ENCODE assay signal across 32 mouse cellular contexts in genomic region chr16:84983428-84983827, GRCm38 (mm10).
DNase-seq lines count a peak whose midpoint lies in the region; ATAC-seq and TF ChIP-seq lines count a peak whose summit lies in the region.
"Had no signal": no experiment of that assay in that cellular context is flagged by ENCODE, and none has a peak within 500 bp of the region (broad histone marks: within the 10 kb centered on the region; RNA-seq: fewer than 3 reads in every experiment).

No protein-coding gene starts in this region.

- H3K36me3 ChIP-seq in forebrain, postnatal 0 days (ENCODE audit: insufficient read depth), result 0 out of 2 replicates have a peak, but pooled peaks cover 3% of the 10 kb centered on the region
- 0 out of 2 replicates have a peak, but pooled peaks cover 4% of the 10 kb centered on the region for H3K36me3 ChIP-seq in forebrain, embryonic 12.5 days (replicated peaks)
- H3K36me3 ChIP-seq in stomach, postnatal 0 days (ENCODE audit: control insufficient read depth, insufficient read depth, low read length), result no peaks in the 10 kb centered on the region
- H3K36me3 ChIP-seq: intestine, embryonic 15.5 days had no signal

- 63% methylated on average over 3 of the region's 3 CpGs for WGBS in forebrain, postnatal 0 days
- WGBS in forebrain, embryonic 12.5 days, result 89% methylated on average over 3 of the region's 3 CpGs
- WGBS in stomach, postnatal 0 days, result 54% methylated on average over 3 of the region's 3 CpGs

- no peak for DNase-seq in cerebellum, postnatal 25 days
- DNase-seq in forebrain, postnatal 0 days, result no peak
- DNase-seq in layer of hippocampus, adult 2 months (ENCODE audit: low spot score in 2 of 2), result no peak
- no peak for DNase-seq in layer of hippocampus, adult 11-12 months (ENCODE audit: low spot score)
- DNase-seq in brain, adult 2 months (ENCODE audit: low read depth, low spot score), result peak; percentile 82
- no peak for DNase-seq in stomach, postnatal 0 days (ENCODE audit: low spot score)
- DNase-seq: adrenal gland, postnatal 25 days; cerebellum, adult 8-10 months; cerebellum, postnatal 36 days; embryo, embryonic 11 days; gastrocnemius, adult 2 months; gastrocnemius, postnatal 36 days; heart, adult 2 months; heart, postnatal 14 days; kidney, adult 8-10 months; kidney, postnatal 10 days; lung, adult 18-20 months; lung, postnatal 10 days; midbrain, embryonic 14.5 days; right cerebral cortex, postnatal 25 days; spleen, adult 18-20 months; thymus, adult 18-20 months; thymus, postnatal 25 days had no signal

- no peaks in the 10 kb centered on the region for H3K9me3 ChIP-seq in forebrain, postnatal 0 days (ENCODE audit: low read length)
- no peaks in the 10 kb centered on the region for H3K9me3 ChIP-seq in forebrain, embryonic 12.5 days
- H3K9me3 ChIP-seq in stomach, postnatal 0 days (ENCODE audit: control insufficient read depth, low read length), result no peaks in the 10 kb centered on the region
- H3K9me3 ChIP-seq: embryonic facial prominence, embryonic 13.5 days; intestine, embryonic 15.5 days; limb, embryonic 13.5 days; liver, embryonic 12.5 days had no signal

- no peak overlapping the region for H3K4me3 ChIP-seq in forebrain, postnatal 0 days (ENCODE audit: low read depth, low read length)
- no peak overlapping the region for H3K4me3 ChIP-seq in forebrain, embryonic 12.5 days (replicated peaks)
- no peak overlapping the region for H3K4me3 ChIP-seq in layer of hippocampus, adult 2 months
- no peak overlapping the region for H3K4me3 ChIP-seq in stomach, postnatal 0 days (ENCODE audit: low read depth, low read length)
- H3K4me3 ChIP-seq: embryonic facial prominence, embryonic 13.5 days; erythroblast, embryonic 14.5 days; gastrocnemius, adult 2 months; heart, adult 2 months; intestine, embryonic 15.5 days; limb, embryonic 13.5 days; liver, embryonic 12.5 days had no signal

- H3K4me1 ChIP-seq in forebrain, postnatal 0 days (ENCODE audit: insufficient read depth), result no peaks in the 10 kb centered on the region; the same call in 1 of the 2 replicates
- 0 out of 2 replicates have a peak, but pooled peaks cover 12% of the 10 kb centered on the region for H3K4me1 ChIP-seq in forebrain, embryonic 12.5 days
- no peaks in the 10 kb centered on the region for H3K4me1 ChIP-seq in stomach, postnatal 0 days (replicated peaks; ENCODE audit: control insufficient read depth, insufficient read depth)
- H3K4me1 ChIP-seq: intestine, embryonic 15.5 days; liver, embryonic 12.5 days had no signal

- no peak overlapping the region for H3K4me2 ChIP-seq in forebrain, postnatal 0 days (ENCODE audit: low read depth)
- no peak overlapping the region for H3K4me2 ChIP-seq in forebrain, embryonic 12.5 days
- H3K4me2 ChIP-seq in stomach, postnatal 0 days (replicated peaks; ENCODE audit: low read depth), result no peak overlapping the region
- H3K4me2 ChIP-seq: embryonic facial prominence, embryonic 13.5 days; intestine, embryonic 15.5 days; limb, embryonic 13.5 days; liver, embryonic 12.5 days had no signal

- peak; percentile 50; the same call in 1 of the 2 replicates for ATAC-seq in cerebellum, adult (ENCODE audit: insufficient number of reproducible peaks, low FRiP score, low TSS enrichment)
- ATAC-seq in forebrain, postnatal 0 days, result peak; percentile 23; the same call in 1 of the 2 replicates
- no peak for ATAC-seq in forebrain, embryonic 12.5 days (ENCODE audit: low FRiP score)
- no peak for ATAC-seq in stomach, postnatal 0 days (ENCODE audit: low FRiP score, low TSS enrichment)
- ATAC-seq: hindbrain, embryonic 16.5 days; intestine, embryonic 15.5 days; liver, embryonic 12.5 days had no signal

- no peak overlapping the region for H3K9ac ChIP-seq in forebrain, postnatal 0 days
- no peak overlapping the region for H3K9ac ChIP-seq in forebrain, embryonic 12.5 days
- H3K9ac ChIP-seq in stomach, postnatal 0 days (ENCODE audit: low read length), result no peak overlapping the region
- H3K9ac ChIP-seq: embryonic facial prominence, embryonic 13.5 days; intestine, embryonic 15.5 days; limb, embryonic 13.5 days; liver, embryonic 12.5 days had no signal

- no peak for TF ChIP-seq EP300 in stomach, postnatal 0 days (optimal IDR thresholded peaks at IDR 0.05)

- no peak for TF ChIP-seq CTCF in forebrain, postnatal 0 days (IDR thresholded peaks at IDR 0.05; ENCODE audit: low read depth)
- TF ChIP-seq CTCF in layer of hippocampus, adult 2 months (conservative IDR thresholded peaks at IDR 0.05), result no peak
- no peak for TF ChIP-seq CTCF in stomach, postnatal 0 days (IDR thresholded peaks at IDR 0.05; ENCODE audit: low read depth)

- no peak overlapping the region for H3K27ac ChIP-seq in forebrain, postnatal 0 days (ENCODE audit: low read depth, low read length)
- H3K27ac ChIP-seq in forebrain, embryonic 12.5 days, result no peak overlapping the region
- H3K27ac ChIP-seq in layer of hippocampus, adult 2 months, result peak overlapping the region; percentile 59; the same call in 1 of the 2 replicates
- no peak overlapping the region for H3K27ac ChIP-seq in stomach, postnatal 0 days (replicated peaks)
- H3K27ac ChIP-seq: embryonic facial prominence, embryonic 13.5 days; gastrocnemius, adult 2 months; heart, adult 2 months; intestine, embryonic 15.5 days; limb, embryonic 13.5 days; liver, embryonic 12.5 days had no signal

- H3K27me3 ChIP-seq in forebrain, postnatal 0 days (ENCODE audit: insufficient read depth, low read length), result no peaks in the 10 kb centered on the region
- no peaks in the 10 kb centered on the region for H3K27me3 ChIP-seq in forebrain, embryonic 12.5 days
- no peaks in the 10 kb centered on the region for H3K27me3 ChIP-seq in stomach, postnatal 0 days (ENCODE audit: control insufficient read depth, insufficient read depth, low read length)
- H3K27me3 ChIP-seq: CH12.LX; embryonic facial prominence, embryonic 13.5 days; intestine, embryonic 15.5 days; limb, embryonic 13.5 days; liver, embryonic 12.5 days had no signal

Comparison
In these comparisons a context has a peak if more than half of its experiments do, and no peak if none do; other contexts are left out.
1. ATAC-seq: peak in cerebellum, adult (single experiment) and forebrain, postnatal 0 days (single experiment); none in forebrain, embryonic 12.5 days (single experiment) and stomach, postnatal 0 days (single experiment).